Mouse (Mus musculus) adrenal gland, postnatal 25 days (tissue): Measurements from ENCODE around the gene Zfand2b. TPM values are rescaled to one million over a fixed set of nuclear protein-coding genes. Genes with fewer than 3 reads are reported as not detected.

Experiments
- DNase-seq: peaks from one replicate; pipeline ENCODE4 v3.0.0; 2021; ENCODE audit warnings: mixed read lengths
- long read RNA-seq: library from polyadenylated mRNA; stranded (forward); transcript quantifications from one replicate; pipeline ENCODE4 v2.0.0, GENCODE M21; 2021
- total RNA-seq: library from RNA; stranded (reverse); gene quantifications from 2 replicates; pipeline ENCODE4 v1.2.3, GENCODE M21; 2021

Zfand2b gene
- total RNA-seq: 36.0 and 39.8 TPM in 2 replicates
- long read RNA-seq, transcript Zfand2b-204 (10 exons, 1,206 nt): major isoform, 16 of 37 reads
- long read RNA-seq, partial matches to known transcripts: 2 of 37 reads
- long read RNA-seq, other reads (novel, unspliced or antisense): 14 of 37 reads

DNA sequence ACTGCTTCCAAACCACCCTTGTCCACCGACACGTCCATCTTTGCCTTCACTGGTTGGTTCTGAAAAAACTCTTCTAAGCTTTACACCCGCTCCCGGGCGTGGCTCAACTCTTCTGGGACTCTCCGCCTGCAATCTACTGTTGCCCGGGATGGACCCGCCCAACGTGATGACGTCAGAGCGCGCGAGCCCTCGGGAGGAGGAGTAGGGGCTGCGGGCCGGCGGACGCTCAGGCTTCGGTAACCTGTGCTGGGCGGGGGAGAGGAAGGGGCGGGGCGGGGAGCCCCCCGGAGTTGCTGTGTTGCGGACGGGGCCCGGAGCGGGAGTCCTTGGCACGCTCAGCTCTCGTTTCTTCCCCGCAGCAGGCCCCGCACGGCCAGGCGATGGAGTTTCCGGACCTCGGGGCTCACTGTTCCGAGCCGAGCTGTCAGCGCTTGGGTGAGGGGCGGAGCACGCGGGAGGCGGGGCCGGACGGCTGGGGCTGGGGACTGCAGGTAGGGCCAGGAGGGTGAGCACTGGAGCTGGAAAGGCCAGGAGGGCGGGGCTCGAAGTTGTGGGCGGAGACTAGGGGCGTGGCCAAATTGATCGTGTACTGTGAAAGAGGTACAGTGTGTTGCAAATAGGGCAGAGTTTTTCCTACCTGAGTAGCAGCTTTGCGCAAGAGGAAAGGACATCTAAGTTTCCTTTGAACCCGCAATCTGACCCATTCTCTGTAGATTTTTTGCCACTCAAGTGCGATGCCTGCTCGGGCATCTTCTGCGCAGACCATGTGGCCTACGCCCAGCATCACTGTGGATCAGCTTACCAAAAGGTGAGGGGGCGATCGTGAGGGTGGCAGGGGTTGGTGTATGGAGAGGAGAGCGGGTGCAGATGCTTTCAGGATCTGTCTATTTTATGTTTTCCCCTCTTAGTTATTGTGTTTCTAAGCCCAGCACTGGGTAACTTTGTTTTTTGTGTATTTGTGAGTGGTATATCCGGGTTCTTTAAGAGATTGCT, at the start of gene Zfand2b:
Gene Zfand2b (plus strand): TSS at position 175 of the 993 bp plus-strand sequence.
- peak; percentile 99 for DNase-seq

DNA sequence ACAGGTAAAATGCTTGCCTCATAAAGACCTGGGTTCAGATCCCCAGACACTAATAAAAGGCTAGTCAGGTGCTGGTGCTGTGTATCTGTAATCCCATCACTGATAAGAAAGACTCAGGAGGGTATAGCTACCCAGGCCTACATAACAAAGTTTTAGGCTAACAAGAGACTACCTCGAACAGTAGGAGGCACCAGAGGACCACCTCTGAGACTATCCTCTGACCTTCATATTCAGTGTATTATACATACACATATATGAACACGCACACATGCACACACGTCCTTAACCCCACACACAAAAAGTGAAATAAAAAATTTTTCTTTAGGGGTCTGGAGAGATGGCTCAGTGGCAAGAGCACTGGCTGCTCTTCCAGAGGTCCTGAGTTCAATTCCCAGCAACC, 46.2 kb upstream of the Zfand2b start:
- DNase-seq: no peak

DNA sequence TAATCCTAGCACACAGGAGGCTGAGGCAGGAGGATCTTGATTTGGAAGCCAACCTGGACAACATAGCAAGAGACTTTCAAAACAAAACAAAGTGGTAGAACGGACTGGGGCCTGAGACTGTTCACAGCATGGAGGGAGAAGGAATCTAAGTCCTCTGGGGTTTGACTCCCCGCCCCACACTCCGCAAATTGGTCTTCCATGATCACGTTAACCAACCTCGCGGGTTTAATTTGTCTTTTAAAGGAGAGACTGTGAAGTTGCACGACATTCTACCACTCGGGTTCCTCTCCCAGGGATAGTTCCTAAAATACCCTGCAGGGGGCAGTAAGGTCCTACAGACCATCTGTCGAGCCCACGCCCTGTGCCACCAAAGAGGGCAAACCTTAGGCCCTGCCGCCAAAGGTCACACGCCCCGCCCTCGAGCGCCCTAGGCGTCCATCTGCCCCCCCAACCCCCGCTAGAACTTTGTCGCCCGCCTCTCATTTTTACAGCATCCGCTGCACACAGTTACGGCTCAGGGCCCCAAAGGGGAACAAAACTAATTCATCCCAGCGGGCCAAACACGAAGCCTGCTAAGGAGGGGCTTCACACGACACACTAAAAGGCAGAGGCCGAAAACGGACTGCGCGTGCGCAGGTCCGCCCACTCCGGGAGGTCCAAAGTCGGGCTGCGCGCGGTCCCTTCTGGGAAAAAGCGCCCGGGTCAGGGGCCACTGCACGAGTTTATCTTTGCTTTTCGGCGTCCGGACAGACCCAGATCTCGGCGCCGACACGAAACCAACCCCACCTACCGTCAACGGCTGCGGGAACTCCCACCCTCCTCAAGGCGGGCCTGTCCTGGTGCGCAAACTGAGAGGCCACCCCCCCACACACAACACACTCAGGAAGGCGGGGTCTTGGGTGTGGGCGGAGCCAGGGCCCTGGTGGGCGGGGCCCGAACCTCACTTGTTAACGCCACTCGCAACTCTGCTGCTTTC, 43.8 kb upstream of the Zfand2b start, which contains the start of gene Nhej1:
Gene Nhej1 (minus strand): TSS at position 855 of the 976 bp plus-strand sequence.
- DNase-seq: peak; percentile 94

DNA sequence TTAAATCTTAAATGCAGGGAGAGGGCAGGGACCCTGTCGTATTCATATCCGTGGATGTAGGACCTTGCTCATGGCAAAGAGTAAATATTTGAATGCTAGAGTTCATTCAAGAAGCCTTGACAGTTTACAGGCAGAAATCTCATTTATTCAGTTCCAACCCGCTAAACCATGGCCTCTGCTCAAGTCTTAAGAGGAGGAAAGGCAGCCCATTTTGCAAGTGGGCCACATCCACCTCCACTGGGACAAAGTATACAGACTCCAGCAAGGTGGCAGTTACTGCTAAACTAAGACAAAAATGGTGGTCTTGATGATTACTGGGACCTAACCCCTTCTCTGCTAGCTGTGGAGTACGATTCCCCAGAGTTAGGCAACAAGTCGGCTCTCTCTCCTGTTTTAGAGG, 43.0 kb upstream of the Zfand2b start:
- DNase-seq: no peak

DNA sequence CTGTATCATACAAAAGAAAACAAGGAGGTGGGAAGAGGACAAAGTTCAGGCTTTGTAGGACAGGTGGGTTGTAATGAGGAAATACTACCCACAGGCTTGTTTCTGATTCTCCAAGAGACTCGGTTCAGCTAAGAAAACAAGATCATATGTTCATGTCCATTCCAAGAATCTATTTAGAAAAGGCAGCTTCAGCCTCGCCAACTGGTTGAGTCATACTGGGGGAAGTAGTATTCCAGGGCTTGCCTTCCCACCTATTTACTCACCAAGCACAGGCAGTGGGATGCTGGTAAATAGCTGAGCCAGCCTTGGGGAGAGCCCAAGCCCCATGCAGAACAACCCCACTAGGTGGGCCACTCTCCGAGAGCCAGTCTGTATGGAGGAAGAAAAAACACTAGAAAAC, 39.8 kb upstream of the Zfand2b start:
- DNase-seq: no peak

DNA sequence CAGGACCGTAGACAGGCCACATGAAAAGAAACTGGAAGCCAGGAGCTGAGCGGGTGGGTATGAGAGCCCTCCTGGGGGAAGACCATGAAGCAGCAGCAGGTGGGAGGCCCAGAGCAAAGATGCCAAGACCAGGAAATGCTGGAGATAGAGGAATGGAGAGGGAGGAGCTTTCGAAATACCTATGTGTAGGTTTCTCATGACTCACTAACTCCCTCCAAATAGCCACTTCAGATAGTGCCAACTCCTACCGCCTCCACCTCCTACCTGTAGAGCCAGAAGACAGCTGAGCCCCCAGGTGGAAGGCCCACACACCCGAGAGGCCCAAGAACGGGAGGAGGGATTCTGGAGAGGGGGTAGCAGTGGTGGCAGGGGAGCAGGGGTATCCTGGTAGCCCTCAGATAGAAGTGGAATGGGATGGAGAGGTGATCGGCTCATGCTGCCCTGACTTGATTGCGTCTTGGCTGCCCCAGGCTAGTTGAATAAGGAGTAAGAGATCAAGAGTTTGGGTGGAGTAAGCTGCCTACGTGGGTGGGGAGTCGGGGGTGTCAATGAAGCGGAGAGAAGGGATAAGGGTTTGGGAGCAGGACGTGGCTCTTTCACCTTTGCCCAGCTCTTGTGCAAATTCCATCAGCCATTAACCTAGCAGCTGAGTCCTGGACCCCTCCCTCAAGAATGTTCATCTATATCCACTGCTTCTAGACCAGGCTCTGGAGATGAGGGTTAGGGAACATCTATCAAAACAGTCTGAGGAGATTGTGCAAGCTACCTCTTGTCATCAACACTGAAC, 34.8 kb upstream of the Zfand2b start, which contains the start of gene Slc23a3:
Gene Slc23a3 (minus strand): TSS at position 470 of the 787 bp plus-strand sequence.
- DNase-seq: no peak

DNA sequence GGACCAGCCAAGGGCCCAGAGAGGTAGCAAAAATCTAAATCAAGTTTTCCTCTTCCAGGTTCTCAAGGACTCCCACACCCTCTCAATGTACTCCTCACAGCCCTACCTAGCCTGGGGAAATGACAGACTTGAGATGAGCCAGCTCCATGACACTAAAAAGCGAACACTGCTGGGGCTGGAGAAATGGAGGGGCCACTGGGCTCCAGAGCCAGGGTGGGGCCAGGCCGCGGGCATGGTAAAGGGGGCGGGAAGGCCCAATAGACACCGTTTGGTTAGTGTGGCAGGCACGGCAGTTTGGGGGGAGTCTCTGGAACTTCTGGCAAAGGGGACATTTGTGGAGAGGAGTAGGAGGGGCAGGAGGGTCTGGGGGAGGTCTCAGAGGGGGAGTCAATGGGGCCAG, 32.2 kb upstream of the Zfand2b start:
- DNase-seq: no peak

DNA sequence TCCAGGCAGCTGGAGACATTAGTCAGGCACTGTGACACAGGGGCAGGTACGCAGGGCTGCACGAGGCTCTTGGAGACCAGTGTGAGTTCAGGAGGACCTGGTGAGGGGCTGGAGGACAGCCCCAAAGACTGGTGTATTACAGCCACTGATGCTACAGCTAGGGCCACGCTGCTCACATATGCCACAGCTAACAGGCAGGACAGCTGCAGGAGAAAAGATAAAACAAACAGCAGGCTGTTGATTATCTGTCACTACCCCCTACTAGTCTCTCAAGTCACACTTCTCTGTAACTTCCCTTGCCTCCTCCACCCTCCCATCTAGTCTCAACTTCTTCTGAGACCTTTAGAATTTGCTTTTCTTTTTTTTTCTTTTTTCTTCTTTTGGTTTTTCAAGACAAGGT, 31.7 kb upstream of the Zfand2b start:
- no peak for DNase-seq

DNA sequence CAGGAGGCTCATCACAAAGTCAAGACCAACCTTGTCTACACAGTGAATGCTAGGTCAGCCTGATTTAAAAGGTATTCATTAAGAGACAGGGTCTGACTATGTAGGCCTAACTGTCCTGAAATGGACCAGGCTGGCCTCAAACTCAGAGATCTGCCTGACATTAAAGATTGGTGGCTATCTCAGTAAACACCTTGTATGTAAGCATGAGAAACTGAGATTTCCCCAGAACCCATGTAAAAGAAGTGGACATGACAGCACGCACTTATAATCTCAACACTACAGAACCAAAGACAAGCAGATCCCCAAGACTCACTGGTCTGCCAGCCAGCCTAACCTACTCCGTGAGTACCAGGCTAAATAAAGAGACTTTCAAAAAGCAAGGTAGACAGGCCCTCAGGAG, 30.0 kb upstream of the Zfand2b start:
- DNase-seq: no peak

DNA sequence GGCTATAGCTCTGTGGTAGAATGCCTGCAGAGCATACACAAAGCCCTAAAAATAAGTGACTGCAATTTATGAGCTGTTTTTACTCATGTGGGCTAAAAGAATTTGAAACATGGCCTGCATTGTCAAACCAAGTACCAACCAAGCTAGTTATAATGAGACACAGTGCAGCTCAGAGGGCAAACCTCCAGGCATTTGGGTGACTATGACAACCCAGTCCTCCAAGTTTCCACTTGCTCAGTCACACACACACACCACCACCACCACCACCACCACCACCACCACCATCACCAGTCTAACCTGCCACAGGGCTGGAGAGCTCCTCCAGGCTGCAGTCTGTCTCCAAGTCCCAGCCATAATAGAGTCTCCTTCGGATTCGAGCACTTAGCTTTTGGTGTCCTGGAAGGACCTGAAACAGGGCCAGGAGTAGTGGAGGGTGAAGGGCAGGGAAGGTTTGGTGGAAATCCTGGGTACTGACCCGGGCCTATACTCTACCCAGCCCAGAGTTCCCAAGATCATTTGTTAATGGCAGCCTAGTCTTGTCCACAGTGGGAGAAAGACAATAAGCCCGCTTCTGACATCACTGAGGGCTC, 27.8 kb upstream of the Zfand2b start:
- no peak for DNase-seq

DNA sequence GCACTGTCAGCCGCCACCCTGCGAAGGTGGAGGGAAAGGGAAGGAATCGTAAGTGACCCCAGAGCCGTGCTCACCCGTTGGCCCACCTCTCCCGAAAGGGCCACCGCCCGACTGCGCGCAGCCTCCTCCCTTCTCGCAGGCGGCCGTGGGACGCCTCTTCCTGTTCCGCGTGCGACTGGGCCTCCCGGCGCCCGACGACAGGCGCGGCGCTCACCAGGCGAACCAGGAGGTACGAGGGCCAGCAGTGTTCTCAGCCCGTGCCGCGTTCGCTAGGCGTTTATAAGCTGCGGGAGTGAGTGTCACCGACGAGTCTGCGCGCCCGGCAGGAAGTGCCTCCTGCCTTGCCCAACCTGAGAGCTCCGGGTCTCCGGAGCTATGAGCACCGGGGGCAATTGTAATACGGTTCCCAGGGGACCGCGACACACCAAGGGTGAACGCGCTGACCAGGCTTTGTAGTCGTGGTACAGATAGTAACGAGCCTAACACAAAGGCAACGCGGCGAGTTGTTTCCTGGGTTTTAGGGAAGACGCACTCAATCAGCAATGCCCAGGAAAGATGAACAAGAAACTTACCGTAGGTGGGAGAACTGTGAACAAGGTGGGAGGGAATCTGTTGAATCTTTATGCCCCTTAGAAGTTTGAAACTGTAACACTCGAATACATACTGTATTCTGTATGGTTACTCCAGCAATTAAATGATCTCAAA, 26.8 kb upstream of the Zfand2b start:
- peak; percentile 76 for DNase-seq

DNA sequence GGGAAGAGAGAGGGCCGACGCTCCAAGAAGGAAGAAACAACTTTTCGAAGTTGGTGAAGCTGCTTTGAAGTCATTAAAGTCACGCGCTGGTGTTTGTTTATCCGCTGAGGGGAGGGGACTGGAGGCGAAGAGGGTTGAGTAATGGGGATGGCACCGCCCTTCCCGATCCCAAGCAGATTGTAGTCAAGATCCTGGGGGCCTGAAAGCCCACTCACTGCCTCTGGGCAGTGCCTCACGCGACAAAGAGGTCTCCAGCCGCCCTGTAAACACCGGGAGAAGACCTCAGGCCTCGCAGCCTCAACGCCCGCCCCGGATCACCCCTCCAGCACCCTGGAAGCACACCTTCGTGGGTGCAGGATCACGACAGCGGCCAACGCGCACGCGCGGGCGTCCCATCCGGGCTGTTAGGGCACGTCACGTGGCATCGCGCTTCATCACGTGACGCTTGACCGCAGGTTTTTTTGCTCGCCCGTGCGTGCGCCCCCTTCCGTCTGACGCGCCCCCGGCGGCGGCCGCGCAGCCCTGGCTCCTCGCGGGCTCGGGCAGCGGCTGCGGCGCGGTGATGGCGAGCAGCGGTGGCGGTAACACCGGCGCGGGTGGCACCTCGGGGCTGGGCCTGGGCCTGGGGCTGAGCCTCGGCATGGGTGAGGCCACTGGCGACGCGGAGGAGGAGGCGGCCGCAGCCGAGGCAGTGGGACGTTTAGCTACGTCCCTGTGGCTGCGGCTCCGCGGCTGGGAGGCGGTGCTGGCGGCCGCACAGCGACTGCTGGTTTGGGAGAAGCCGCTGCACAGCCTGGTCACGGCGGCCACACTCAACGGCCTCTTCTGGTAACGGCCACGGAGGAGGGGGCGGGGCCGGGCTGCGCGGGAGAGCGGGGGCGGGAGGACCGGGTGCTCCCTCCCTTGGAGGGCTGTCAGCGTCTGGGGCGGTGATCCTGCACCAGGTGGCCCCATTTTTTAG, 25.9 kb upstream of the Zfand2b start, which contains the start of the genes Cnppd1 and Retreg2:
Gene Cnppd1 (minus strand): TSS at position 411 of the 961 bp plus-strand sequence.
Gene Retreg2 (plus strand): TSS at position 478 of the 961 bp plus-strand sequence.
- DNase-seq: peak; percentile 97

DNA sequence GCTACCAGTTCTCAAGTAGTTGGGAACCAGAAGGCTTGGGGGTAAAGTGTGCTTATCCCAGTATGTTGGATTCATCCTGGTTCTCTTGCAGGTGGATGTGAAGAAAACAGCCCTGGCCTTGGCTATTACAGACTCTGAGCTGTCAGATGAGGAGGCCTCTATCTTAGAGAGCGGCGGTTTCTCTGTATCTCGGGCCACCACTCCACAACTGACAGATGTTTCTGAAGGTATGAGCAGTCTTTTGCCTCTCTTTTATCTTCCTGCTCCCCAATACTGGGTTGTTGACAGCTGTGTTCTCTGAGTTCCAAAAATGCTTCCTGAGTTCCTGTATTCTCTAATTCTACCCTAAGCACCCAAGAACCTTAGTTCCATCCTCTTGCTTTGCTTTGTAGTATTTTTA, 22.9 kb upstream of the Zfand2b start:
- DNase-seq: no peak

DNA sequence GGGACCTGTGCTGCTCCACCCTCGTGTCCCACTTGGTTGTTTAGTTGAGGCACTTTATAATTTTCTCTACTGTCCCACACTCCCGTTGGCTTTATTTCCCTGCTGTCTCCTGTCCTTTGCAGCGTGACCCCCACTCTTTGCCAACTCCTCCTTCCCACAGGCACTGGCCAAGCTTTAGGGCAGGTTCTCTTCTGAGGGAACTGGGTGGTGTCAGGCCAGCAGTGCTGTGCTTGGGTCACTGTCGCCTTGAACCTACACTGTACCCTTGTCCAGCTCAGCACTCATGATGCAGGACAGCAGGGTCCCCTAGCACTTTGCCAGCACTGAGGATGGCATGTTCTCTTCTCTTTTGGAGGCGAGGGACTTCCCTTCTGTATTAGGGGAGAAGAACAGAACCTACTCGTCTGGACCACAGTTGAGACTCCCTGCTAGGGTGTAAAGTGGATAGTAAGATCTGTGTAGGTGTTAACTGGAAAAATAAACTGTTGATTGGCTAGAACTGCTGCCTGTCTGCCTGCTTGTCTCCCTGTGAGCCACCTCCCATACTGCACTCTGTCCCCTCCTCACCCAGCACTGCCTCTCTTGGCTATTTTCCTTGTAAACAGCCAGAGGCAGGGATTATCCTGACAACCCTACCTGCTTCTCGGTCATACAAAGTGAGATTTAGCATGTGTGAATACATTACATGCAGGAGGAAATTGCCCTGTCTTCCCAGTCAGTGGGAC, 20.9 kb upstream of the Zfand2b start:
- DNase-seq: no peak

DNA sequence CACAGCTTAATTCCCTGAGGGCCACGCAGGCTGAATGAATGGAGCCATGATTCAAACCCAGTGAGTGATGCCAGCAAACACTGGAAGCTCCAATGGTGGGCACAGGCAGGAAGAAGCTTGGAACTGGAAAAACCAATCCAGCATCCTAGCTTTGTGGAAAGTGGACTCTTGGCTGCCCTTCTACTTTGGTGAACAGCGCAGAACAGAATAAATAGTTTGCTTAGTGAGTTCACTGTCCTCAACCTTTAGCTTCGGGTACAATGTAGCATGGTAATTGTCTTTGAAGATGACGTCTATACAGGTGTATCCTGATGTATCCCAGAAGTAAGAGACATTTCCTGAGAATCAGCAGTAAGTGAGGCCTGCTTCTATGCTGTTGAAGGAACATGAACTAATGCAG, 19.7 kb upstream of the Zfand2b start:
- no peak for DNase-seq

DNA sequence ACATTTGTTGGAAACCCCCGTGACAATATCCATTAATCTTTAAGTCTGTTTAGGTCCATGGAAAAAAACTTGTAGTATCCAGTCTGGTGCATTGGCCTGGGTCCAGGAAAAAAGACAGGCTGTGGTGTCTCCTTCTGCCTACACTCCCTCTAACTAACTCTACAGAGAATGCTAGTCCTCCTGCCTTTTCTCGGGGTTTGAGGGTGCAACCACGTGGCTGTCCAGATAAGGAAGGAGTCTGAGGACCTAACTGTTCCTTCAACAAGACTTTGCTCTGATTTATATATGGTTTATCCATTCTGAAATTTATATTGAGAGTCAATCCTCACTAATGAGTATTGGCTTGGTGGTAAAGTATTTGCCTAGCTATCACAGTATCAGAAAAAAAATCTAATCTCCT, 12.6 kb upstream of the Zfand2b start:
- no peak for DNase-seq

DNA sequence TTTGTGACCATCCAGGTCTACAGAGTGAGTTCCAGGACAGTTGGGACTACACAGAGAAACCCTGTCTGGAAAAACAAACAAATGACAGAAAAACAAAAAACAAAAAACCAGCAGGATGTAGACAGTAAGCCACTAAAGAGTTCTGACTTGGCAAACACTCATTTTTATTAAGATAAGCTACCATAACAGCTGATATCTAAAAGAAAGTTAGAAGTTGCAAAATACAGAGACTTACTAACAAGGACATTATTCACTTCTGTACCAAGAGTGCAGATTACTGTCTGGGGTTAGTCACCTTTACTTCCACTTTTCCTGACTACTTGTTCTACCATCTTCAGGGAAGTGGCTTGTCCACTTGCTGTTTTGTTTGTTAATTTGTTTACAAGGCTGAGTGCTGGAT, 9.5 kb upstream of the Zfand2b start:
- no peak for DNase-seq

DNA sequence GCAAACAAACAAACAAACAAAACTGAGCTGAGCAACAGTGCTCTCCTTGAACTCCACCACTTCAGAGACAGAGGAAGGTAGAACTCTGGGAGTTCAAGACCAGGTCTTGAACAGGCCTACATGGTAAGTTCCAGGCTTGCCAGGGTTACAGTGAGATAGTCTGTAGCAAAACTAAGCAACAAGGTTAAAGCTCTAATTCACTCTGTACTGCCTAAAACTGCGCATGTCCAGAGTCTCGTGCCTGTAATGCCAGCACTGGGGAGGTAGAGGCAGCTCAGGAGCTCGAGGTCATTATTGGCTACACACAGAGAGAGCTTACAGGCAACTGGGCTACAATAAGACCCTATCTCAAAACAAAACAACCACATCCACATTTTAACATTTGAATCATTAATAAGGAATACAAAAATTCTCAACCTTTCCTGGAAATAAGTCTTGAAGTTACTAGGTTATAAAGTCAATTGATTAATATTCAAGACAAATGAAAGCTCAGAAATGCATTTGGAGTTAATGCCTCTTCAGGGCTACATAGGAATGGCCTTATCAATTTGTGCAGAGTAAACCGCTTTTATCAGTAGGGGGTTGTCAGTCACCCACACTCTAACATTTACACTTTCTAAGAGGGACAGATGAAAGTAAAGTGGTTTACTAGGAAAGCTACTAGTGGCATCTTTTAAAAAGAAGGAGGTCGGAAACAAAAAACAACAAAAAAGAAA, 8.7 kb upstream of the Zfand2b start:
- DNase-seq: no peak
